ENCODE assay signal across 33 mouse cellular contexts in the genomic region with DNA sequence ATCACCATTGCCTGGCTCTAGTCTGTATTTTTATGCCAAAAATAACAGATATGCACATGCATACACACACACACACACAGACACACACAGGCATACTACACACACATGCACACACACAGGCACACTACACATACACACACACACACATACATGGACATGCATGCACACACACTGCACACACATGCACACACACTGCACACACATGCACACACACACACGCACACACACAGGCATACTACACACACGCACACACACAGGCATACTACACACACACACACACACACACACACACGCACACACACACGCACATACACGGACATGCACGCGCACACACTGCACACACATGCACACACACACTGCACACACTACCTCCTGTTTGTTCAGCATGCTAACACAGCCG.
"Had no signal": no experiment of that assay in that cellular context is flagged by ENCODE, and none has a peak within 500 bp of the region (broad histone marks: within the 10 kb centered on the region; RNA-seq: fewer than 3 reads in every experiment).

No protein-coding gene starts in this region.

- H3K4me1 ChIP-seq: hindbrain, embryonic 13.5 days; hindbrain, embryonic 15.5 days; intestine, embryonic 15.5 days; kidney, embryonic 15.5 days had no signal

- H3K4me2 ChIP-seq: heart, embryonic 11.5 days; heart, embryonic 12.5 days; heart, embryonic 13.5 days; heart, embryonic 15.5 days; hindbrain, embryonic 12.5 days; hindbrain, embryonic 13.5 days; hindbrain, embryonic 14.5 days; hindbrain, embryonic 15.5 days; intestine, embryonic 15.5 days; kidney, embryonic 15.5 days had no signal

- H3K27me3 ChIP-seq: heart, embryonic 12.5 days; heart, embryonic 13.5 days; heart, embryonic 15.5 days; hindbrain, embryonic 12.5 days; hindbrain, embryonic 13.5 days; hindbrain, embryonic 15.5 days; intestine, embryonic 15.5 days; kidney, embryonic 15.5 days had no signal

- H3K27ac ChIP-seq: heart, embryonic 13.5 days; heart, embryonic 15.5 days; hindbrain, embryonic 10.5 days; hindbrain, embryonic 12.5 days; hindbrain, embryonic 13.5 days; hindbrain, embryonic 14.5 days; hindbrain, embryonic 15.5 days; hindbrain, postnatal 0 days; intestine, embryonic 15.5 days; kidney, embryonic 15.5 days; kidney, postnatal 0 days; layer of hippocampus, adult 2 months; left cerebral cortex, adult 2 months had no signal

- DNase-seq: heart, postnatal 14 days; heart, postnatal 36 days; heart, postnatal 4 days; kidney, adult 11 months; kidney, adult 18-20 months; kidney, adult 2 months; kidney, adult 8-10 months; kidney, adult 9 months; kidney, postnatal 10 days; kidney, postnatal 14 days; kidney, postnatal 25 days; kidney, postnatal 36 days; kidney, postnatal 4 days; layer of hippocampus, adult 9-11 months; layer of hippocampus, postnatal 36 days had no signal

- H3K9ac ChIP-seq: heart, embryonic 12.5 days; heart, embryonic 13.5 days; heart, embryonic 15.5 days; hindbrain, embryonic 12.5 days; hindbrain, embryonic 13.5 days; hindbrain, embryonic 14.5 days; hindbrain, embryonic 15.5 days; intestine, embryonic 15.5 days; kidney, embryonic 15.5 days had no signal

- H3K9me3 ChIP-seq: heart, embryonic 10.5 days; heart, embryonic 13.5 days; heart, embryonic 15.5 days; hindbrain, embryonic 12.5 days; hindbrain, embryonic 13.5 days; hindbrain, embryonic 15.5 days; intestine, embryonic 15.5 days had no signal

- H3K4me3 ChIP-seq: heart, embryonic 10.5 days; heart, embryonic 12.5 days; heart, embryonic 13.5 days; heart, embryonic 15.5 days; hindbrain, embryonic 10.5 days; hindbrain, embryonic 12.5 days; hindbrain, embryonic 13.5 days; hindbrain, embryonic 15.5 days; intestine, embryonic 15.5 days; kidney, embryonic 15.5 days; layer of hippocampus, adult 2 months; left cerebral cortex, adult 2 months had no signal

- ATAC-seq: hindbrain, embryonic 16.5 days; hindbrain, postnatal 0 days; intestine, embryonic 15.5 days; intestine, postnatal 0 days had no signal

- H3K36me3 ChIP-seq: heart, embryonic 10.5 days; heart, embryonic 12.5 days; heart, embryonic 13.5 days; heart, embryonic 15.5 days; hindbrain, embryonic 10.5 days; hindbrain, embryonic 12.5 days; hindbrain, embryonic 13.5 days; intestine, embryonic 15.5 days; kidney, embryonic 15.5 days had no signal
